In genomic region chr17:35088825-35089644, GRCm38 (mm10) we compare ENCODE assay signal across 7 mouse cellular contexts. TPM values are rescaled to one million over a fixed set of nuclear protein-coding genes. Genes with fewer than 3 reads are reported as not detected.
DNase-seq lines count a peak whose midpoint lies in the region; ATAC-seq and TF ChIP-seq lines count a peak whose summit lies in the region.

Abhd16a (plus strand) TSS chr17:35089263.

- H3K27ac ChIP-seq in embryonic facial prominence, embryonic 12.5 days = peak within 1 kb of the TSS; percentile 89
- peak within 1 kb of the TSS; percentile 100 for H3K27ac ChIP-seq in kidney, adult 2 months (ENCODE audit: insufficient read depth, low read depth, low read length)
- H3K27ac ChIP-seq in limb, embryonic 12.5 days = peak within 1 kb of the TSS; percentile 93
- H3K27ac ChIP-seq in midbrain, embryonic 15.5 days = peak within 1 kb of the TSS; percentile 100
- H3K27ac ChIP-seq in spleen, adult 2 months (ENCODE audit: insufficient read depth, low read length) = peak within 1 kb of the TSS; percentile 99

- H3K9ac ChIP-seq in embryonic facial prominence, embryonic 12.5 days = peak within 1 kb of the TSS; percentile 70
- peak within 1 kb of the TSS; percentile 75 for H3K9ac ChIP-seq in limb, embryonic 12.5 days (replicated peaks)
- H3K9ac ChIP-seq in midbrain, embryonic 15.5 days = peak within 1 kb of the TSS; percentile 94

- H3K27me3 ChIP-seq in embryonic facial prominence, embryonic 12.5 days = no peaks in the 10 kb centered on the region
- H3K27me3 ChIP-seq in kidney, adult 2 months (replicated peaks; ENCODE audit: control insufficient read depth, insufficient read depth, low read length) = no peaks in the 10 kb centered on the region
- H3K27me3 ChIP-seq in limb, embryonic 12.5 days = no peaks in the 10 kb centered on the region
- H3K27me3 ChIP-seq in midbrain, embryonic 15.5 days (replicated peaks) = no peaks in the 10 kb centered on the region
- H3K27me3 ChIP-seq in spleen, adult 2 months (ENCODE audit: control insufficient read depth, insufficient read depth, low read length) = no peaks in the 10 kb centered on the region

- TF ChIP-seq POLR2A in kidney, adult 2 months (IDR thresholded peaks at IDR 0.05; ENCODE audit: low read depth, low read length) = peak; percentile 59
- TF ChIP-seq POLR2A in spleen, adult 2 months (IDR thresholded peaks at IDR 0.05; ENCODE audit: low read depth, low read length) = peak; percentile 72

- H3K4me1 ChIP-seq in embryonic facial prominence, embryonic 12.5 days = peaks cover 11% of the 10 kb centered on the region
- H3K4me1 ChIP-seq in kidney, adult 2 months (ENCODE audit: control insufficient read depth, insufficient read depth, low read length) = peaks cover 5% of the 10 kb centered on the region; the same call in 1 of the 2 replicates
- H3K4me1 ChIP-seq in limb, embryonic 12.5 days (replicated peaks) = peaks cover 12% of the 10 kb centered on the region
- H3K4me1 ChIP-seq in midbrain, embryonic 15.5 days = peaks cover 15% of the 10 kb centered on the region
- peaks cover 5% of the 10 kb centered on the region; the same call in 1 of the 2 replicates for H3K4me1 ChIP-seq in spleen, adult 2 months (ENCODE audit: control insufficient read depth, insufficient read depth, insufficient read length)

- TF ChIP-seq CTCF in kidney, adult 2 months (conservative IDR thresholded peaks at IDR 0.05; ENCODE audit: insufficient read depth, insufficient read length, low read depth, low read length) = no peak
- 0 out of 2 replicates have a peak, but pooled peaks have one; percentile 0 for TF ChIP-seq CTCF in spleen, adult 2 months (IDR thresholded peaks at IDR 0.05; ENCODE audit: extremely low read depth, insufficient read depth, insufficient read length, insufficient replicate concordance)

- peak; percentile 93 for DNase-seq in adrenal gland, postnatal 25 days
- DNase-seq in heart, adult 18-20 months = peak; percentile 95 to 97
- peak; percentile 96 for DNase-seq in kidney, adult 2 months
- peak; percentile 88 to 91 for DNase-seq in spleen, adult 2 months (ENCODE audit: low read depth in 1 of 2, low spot score in 2 of 2)

- WGBS in embryonic facial prominence, embryonic 12.5 days = 3% methylated on average over 67 of the region's 67 CpGs
- WGBS in kidney, adult 2 months = 2% methylated on average over 67 of the region's 67 CpGs
- WGBS in limb, embryonic 12.5 days = 3% methylated on average over 61 of the region's 67 CpGs
- 3% methylated on average over 66 of the region's 67 CpGs for WGBS in midbrain, embryonic 15.5 days
- 2% methylated on average over 67 of the region's 67 CpGs for WGBS in spleen, adult 2 months

- no peaks in the 10 kb centered on the region for H3K9me3 ChIP-seq in embryonic facial prominence, embryonic 12.5 days
- no peaks in the 10 kb centered on the region for H3K9me3 ChIP-seq in limb, embryonic 12.5 days
- no peaks in the 10 kb centered on the region for H3K9me3 ChIP-seq in midbrain, embryonic 15.5 days

- peak within 1 kb of the TSS; percentile 49 for H3K4me3 ChIP-seq in embryonic facial prominence, embryonic 12.5 days
- H3K4me3 ChIP-seq in kidney, adult 2 months (ENCODE audit: insufficient read depth, low read depth, low read length) = peak within 1 kb of the TSS; percentile 96
- peak within 1 kb of the TSS; percentile 58 for H3K4me3 ChIP-seq in limb, embryonic 12.5 days (replicated peaks)
- peak within 1 kb of the TSS; percentile 73 for H3K4me3 ChIP-seq in midbrain, embryonic 15.5 days
- peak within 1 kb of the TSS; percentile 98 for H3K4me3 ChIP-seq in spleen, adult 2 months (ENCODE audit: extremely low read depth, insufficient read depth, insufficient read length)

- peak; percentile 94 for ATAC-seq in embryonic facial prominence, embryonic 12.5 days (ENCODE audit: insufficient number of reproducible peaks, insufficient read depth, low FRiP score, low TSS enrichment)
- ATAC-seq in limb, embryonic 12.5 days (ENCODE audit: insufficient number of reproducible peaks, insufficient read depth, low FRiP score, low TSS enrichment, low read depth) = peak; percentile 97
- peak; percentile 99 for ATAC-seq in midbrain, embryonic 15.5 days (replicated peaks)

- peak within 1 kb of the TSS; percentile 50 for H3K4me2 ChIP-seq in embryonic facial prominence, embryonic 12.5 days (replicated peaks)
- peak within 1 kb of the TSS; percentile 65 for H3K4me2 ChIP-seq in limb, embryonic 12.5 days
- H3K4me2 ChIP-seq in midbrain, embryonic 15.5 days = peak within 1 kb of the TSS; percentile 67

- peaks cover 25% of the 10 kb centered on the region for H3K36me3 ChIP-seq in embryonic facial prominence, embryonic 12.5 days
- peaks cover 3% of the 10 kb centered on the region; the same call in 1 of the 2 replicates for H3K36me3 ChIP-seq in kidney, adult 2 months (ENCODE audit: control insufficient read depth, insufficient read depth, low read length)
- peaks cover 33% of the 10 kb centered on the region for H3K36me3 ChIP-seq in limb, embryonic 12.5 days
- H3K36me3 ChIP-seq in midbrain, embryonic 15.5 days (replicated peaks) = no peaks in the 10 kb centered on the region; the same call in 1 of the 2 replicates
- peaks cover 9% of the 10 kb centered on the region for H3K36me3 ChIP-seq in spleen, adult 2 months (ENCODE audit: control insufficient read depth, insufficient read depth, low read length)

RNA-seq across cellular contexts. Expression of gene Abhd16a, which starts in this region (rescaled TPM):
- 67.1 and 84.9 TPM in 2 replicates for total RNA-seq in adrenal gland, postnatal 25 days (2021)
- polyA plus RNA-seq in embryonic facial prominence, embryonic 12.5 days (2016; fragmentation: Nextera tagmentation; extraction: Ambion mirVana) = 83.3 and 86.7 TPM in 2 replicates
- total RNA-seq in heart, adult 18-20 months (2021) = 10 to 100 TPM; 55.1 to 59.5 TPM
- polyA plus RNA-seq in kidney, adult 2 months (2012; rRNA removed) = 156 and 217 TPM in 2 replicates
- polyA plus RNA-seq in limb, embryonic 12.5 days (2016; fragmentation: Nextera tagmentation; extraction: Ambion mirVana) = 74.5 and 75.3 TPM in 2 replicates
- 105 and 113 TPM in 2 replicates for polyA plus RNA-seq in midbrain, embryonic 15.5 days (2015; fragmentation: Nextera tagmentation; extraction: Ambion mirVana)
- polyA plus RNA-seq in spleen, adult 2 months (2012; rRNA removed) = 119 and 154 TPM in 2 replicates

Comparison
In these comparisons a context has a peak if more than half of its experiments do, and no peak if none do; other contexts are left out.
1. Peak in every context shown above with its lines: DNase-seq, ATAC-seq, H3K4me3 ChIP-seq and H3K27ac ChIP-seq.